Mouse (Mus musculus) lung, adult 2 months (tissue): ENCODE measurements around the gene Fezf1.

Experiments
- CTCF ChIP-seq: fragments of 200-500 bp; IDR thresholded peaks from 2 replicates; pipeline ENCODE4 v1.5.1; 2011; ENCODE audit warnings: mild to moderate bottlenecking, low read length, control low read depth; ENCODE audit not compliant: insufficient read depth
- POLR2A ChIP-seq: fragments of 200-500 bp; IDR thresholded peaks from 2 replicates; pipeline ENCODE4 v1.6.1; 2011; ENCODE audit warnings: low read depth, mild to moderate bottlenecking, control low read depth, low read length, borderline replicate concordance; ENCODE audit errors: extremely low read depth

DNA sequence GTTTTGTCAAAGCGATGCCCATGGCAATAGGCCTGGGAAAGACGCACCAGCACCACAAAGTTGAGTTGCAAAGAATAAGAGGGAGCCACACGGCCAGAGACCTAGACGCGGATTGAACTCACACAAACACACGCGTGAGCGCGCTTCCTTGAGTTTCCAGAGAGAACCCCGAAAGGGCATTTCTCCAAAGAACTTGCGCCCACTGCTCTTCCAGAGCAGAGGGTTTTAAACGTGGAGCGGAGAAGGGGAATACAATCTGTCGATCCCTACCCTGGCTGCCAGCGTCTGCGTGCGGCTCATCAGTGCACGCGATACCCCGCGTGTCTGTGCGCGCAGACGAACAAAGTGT, 865 bp upstream of the Fezf1 start:
- TF ChIP-seq CTCF, result no peak
- TF ChIP-seq POLR2A, result no peak
